Mouse (Mus musculus) kidney, postnatal 0 days (tissue): ENCODE results near the gene Tmsb10. TPM values are rescaled to one million over a fixed set of nuclear protein-coding genes. Genes with fewer than 3 reads are reported as not detected.
A peak's percentile ranks its signal among the peaks of the same experiment; 100 is the strongest.

Experiments used
- ATAC-seq: fragments of 200-750 bp; cut with Nextera tagmentation; replicated peaks from 2 replicates; pipeline ENCODE4 v1.8.0; 2017; ENCODE audit warnings: low read depth, moderate number of reproducible peaks, moderate TSS enrichment, moderate library complexity; ENCODE audit not compliant: low FRiP score
- DNase-seq: peaks from one replicate; pipeline ENCODE4 v3.0.0-alpha.2; 2016; ENCODE audit warnings: low spot score
- H3K27ac ChIP-seq: fragments of 300-500 bp; sonication (generic); 2 replicates; pipeline ENCODE4 v1.5.1; 2014; ENCODE audit warnings: mild to moderate bottlenecking
- H3K27me3 ChIP-seq: fragments of 300-500 bp; sonication (generic); 2 replicates; pipeline ENCODE4 v1.6.1; 2014; ENCODE audit warnings: low read length, mixed read lengths; ENCODE audit not compliant: insufficient read depth
- H3K36me3 ChIP-seq: fragments of 300-500 bp; sonication (generic); 2 replicates; pipeline ENCODE4 v1.6.1; 2014; ENCODE audit warnings: low read length, mixed read lengths; ENCODE audit not compliant: insufficient read depth
- H3K4me1 ChIP-seq: fragments of 300-500 bp; sonication (generic); replicated peaks from 2 replicates; pipeline ENCODE4 v1.6.1; 2014; ENCODE audit warnings: antibody characterized with exemption, low read length, mixed read lengths; ENCODE audit not compliant: insufficient read depth
- H3K4me2 ChIP-seq: fragments of 300-500 bp; sonication (generic); 2 replicates; pipeline ENCODE4 v1.6.1; 2014; ENCODE audit warnings: mild to moderate bottlenecking, low read length, moderate library complexity, mixed read lengths
- H3K4me3 ChIP-seq: fragments of 300-500 bp; sonication (generic); replicated peaks from 2 replicates; pipeline ENCODE4 v1.5.1; 2014; ENCODE audit warnings: low read depth, low read length
- H3K9ac ChIP-seq: fragments of 300-500 bp; sonication (generic); 2 replicates; pipeline ENCODE4 v1.6.1; 2014; ENCODE audit warnings: low read depth, low read length
- H3K9me3 ChIP-seq: fragments of 300-500 bp; sonication (generic); replicated peaks from 2 replicates; pipeline ENCODE4 v1.6.1; 2016; ENCODE audit warnings: low read length, inconsistent platforms, mixed read lengths
- CTCF ChIP-seq: IDR thresholded peaks from 2 replicates; pipeline ENCODE4 v1.5.1; 2016; ENCODE audit warnings: antibody characterized with exemption, low read depth, mild to moderate bottlenecking, moderate library complexity
- WGBS: fragments of 180-500 bp; shearing (Covaris S2); extraction: QIAGEN DNeasy Blood & Tissue Kit; methylation state at CpG from one replicate; pipeline ENCODE4 v1.1.7; 2014; 5-methylcytosine and 5-hydroxymethylcytosine counted together
- polyA plus RNA-seq: library from polyadenylated mRNA; unstranded; fragments of >200 nt; fragmentation: Nextera tagmentation; extraction: Ambion mirVana; gene quantifications from 2 replicates; pipeline ENCODE4 v1.2.1, GENCODE M21; 2015

Gene Tmsb10
- polyA plus RNA-seq, 1 experiment from 2014 or later: 2,182 TPM

DNA sequence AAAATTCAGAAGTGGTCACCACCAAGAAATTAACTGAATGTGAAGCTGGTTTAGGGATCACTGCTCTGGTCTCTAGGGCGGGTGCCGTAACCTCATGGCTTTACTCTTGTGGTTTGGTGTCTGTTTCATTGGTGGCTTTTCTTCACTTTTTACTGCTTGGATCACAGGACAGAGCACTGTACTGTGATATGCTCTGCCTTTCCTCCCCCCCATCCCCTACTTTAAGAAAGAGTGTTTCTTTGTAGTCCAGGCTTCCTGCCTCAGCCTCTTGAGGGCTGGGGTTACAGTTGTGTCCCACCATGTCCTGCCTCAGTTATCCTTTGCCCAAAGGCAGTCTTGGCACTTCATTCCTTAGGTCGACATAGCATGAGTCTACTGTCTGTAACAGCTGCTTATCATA is 21.1 kb downstream of the Tmsb10 start:
- Histone ChIP-seq H3K4me3 (no peak overlapping the region), H3K9me3 (no peaks in the 10 kb centered on the region), H3K27me3 (no peaks in the 10 kb centered on the region), H3K4me1 (no peaks in the 10 kb centered on the region), H3K4me2 (no peak overlapping the region), H3K36me3 (no peaks in the 10 kb centered on the region), H3K9ac (no peak overlapping the region), H3K27ac (no peak overlapping the region)
- TF ChIP-seq CTCF: no peak
- DNase-seq (no peak), ATAC-seq (no peak)
- 68% methylated on average over 3 of the region's 3 CpGs for WGBS

DNA sequence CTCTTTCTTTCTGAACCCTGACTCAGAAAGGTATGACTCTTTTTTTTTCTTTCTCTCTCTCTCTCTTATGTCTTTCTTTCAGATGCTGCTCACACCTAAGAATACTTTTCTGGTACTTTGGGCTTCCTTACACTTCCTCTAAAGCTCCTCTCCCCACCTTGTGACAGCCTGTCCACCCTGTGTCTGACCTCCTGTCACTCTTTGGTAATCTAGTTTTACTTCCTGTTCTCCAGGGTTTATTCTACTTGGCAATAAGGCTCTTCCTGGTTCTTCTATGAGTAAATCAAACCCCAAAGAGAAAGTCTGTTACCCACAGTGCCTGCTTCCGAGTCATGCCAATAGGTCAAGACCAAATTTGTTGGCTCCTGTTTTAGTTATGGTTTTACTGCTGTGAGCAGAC is 25.6 kb downstream of the Tmsb10 start:
- Histone ChIP-seq H3K27me3 (no peaks in the 10 kb centered on the region), H3K9ac (no peak overlapping the region), H3K4me2 (no peak overlapping the region), H3K27ac (no peak overlapping the region), H3K4me1 (no peaks in the 10 kb centered on the region), H3K36me3 (no peaks in the 10 kb centered on the region), H3K9me3 (no peaks in the 10 kb centered on the region), H3K4me3 (no peak overlapping the region)
- ATAC-seq (no peak), DNase-seq (no peak)
- WGBS: 76% methylated on average over 1 of the region's 1 CpGs
- no peak for TF ChIP-seq CTCF

DNA sequence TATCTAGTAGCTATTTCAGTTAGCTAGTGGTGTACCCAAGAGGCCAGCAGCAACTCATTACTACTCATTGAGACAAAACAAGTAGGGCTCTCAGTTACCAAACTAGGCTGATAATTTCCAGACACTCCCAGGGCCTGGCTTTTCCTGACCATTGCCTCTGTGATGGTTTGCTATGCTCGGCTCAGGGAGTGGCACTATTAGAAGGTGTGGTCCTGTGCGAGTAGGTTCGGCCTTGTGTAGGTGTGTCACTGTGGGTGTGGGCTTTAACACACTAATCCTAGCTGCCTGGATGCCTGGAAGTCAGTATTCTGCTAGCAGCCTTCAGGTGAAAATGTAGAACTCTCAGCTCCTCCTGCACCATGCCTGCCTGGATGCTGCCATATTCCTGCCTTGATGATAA is 27.0 kb downstream of the Tmsb10 start:
- Histone ChIP-seq H3K36me3 (no peaks in the 10 kb centered on the region), H3K27ac (no peak overlapping the region), H3K4me3 (no peak overlapping the region), H3K4me1 (peaks cover 8% of the 10 kb centered on the region; the same call in 1 of the 2 replicates), H3K4me2 (no peak overlapping the region), H3K9ac (no peak overlapping the region), H3K27me3 (no peaks in the 10 kb centered on the region), H3K9me3 (no peaks in the 10 kb centered on the region)
- ATAC-seq (no peak), DNase-seq (no peak)
- WGBS: 75% methylated on average over 3 of the region's 3 CpGs
- no peak for TF ChIP-seq CTCF

DNA sequence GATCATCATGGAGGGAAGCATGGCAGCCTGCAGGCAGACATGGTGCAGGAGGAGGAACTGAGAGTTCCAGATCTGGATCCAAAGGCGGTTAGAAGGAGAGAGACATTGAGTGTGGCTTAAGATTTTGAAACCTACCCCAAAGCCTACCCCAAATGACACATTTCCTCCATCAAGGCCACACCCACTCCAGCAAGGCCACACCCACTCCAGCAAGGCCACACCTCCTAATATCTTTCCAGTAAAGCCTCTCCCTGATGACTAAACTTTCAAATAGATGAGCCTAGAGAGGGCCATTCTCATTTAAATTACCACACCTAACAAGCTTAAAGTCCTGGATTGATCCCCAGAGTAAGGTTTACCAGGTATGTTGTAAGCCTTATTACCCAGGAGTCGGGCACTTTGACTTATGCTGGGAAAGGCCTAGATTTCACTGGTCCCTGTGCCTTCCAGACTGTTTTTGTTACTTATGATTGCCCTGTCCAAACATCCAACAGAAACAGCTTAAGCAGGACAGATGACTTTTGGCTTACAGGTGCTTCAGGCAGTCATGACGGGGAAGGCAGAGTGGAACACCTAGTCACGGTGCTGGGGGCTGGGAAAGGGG is 28.7 kb downstream of the Tmsb10 start:
- H3K4me3 ChIP-seq: no peak overlapping the region
- no peaks in the 10 kb centered on the region for H3K27me3 ChIP-seq
- TF ChIP-seq CTCF: no peak
- H3K27ac ChIP-seq: no peak overlapping the region
- H3K4me2 ChIP-seq: no peak overlapping the region
- ATAC-seq (no peak), DNase-seq (no peak)
- H3K36me3 ChIP-seq: no peaks in the 10 kb centered on the region
- peaks cover 8% of the 10 kb centered on the region; the same call in 1 of the 2 replicates for H3K4me1 ChIP-seq
- no peak overlapping the region for H3K9ac ChIP-seq
- WGBS: 92% methylated on average over 4 of the region's 4 CpGs
- no peaks in the 10 kb centered on the region for H3K9me3 ChIP-seq

DNA sequence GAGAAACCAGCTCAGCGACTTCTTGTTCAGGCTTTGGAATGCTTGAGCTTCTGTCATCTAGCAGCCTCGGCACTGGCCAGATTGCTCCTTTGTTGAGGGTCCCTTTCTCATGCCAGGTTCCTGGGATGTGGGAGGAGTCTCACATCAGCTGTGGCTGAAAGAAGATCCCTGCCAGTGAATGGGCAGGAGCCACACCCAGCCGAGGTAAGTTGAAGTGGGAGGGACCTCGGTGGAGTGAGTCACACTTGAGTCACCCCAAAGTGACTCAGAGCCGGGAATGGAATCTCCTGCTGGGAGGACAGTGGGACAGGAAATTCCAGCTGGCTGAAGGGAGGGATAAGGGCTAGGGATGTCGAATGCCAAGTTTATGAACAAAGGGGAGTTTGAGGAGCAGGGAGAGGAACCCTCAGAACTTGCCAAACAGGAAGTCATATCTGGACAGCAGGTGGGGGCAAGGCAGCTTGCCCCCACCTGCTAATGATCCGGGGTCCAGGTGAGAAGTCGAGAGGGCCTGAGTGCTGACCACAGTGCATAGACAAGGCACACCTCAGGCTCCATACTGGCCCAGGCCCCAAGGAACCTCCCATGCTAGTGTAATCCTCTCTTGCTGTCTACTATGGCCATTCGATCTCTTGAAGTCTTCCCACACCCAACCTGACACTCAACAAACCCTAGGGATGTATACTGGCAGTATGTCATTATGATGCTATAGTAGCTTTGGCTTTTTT is 31.6 kb downstream of the Tmsb10 start:
- H3K4me1 ChIP-seq: peaks cover 8% of the 10 kb centered on the region; the same call in 1 of the 2 replicates
- H3K27me3 ChIP-seq: no peaks in the 10 kb centered on the region
- ATAC-seq (peak; percentile 96), DNase-seq (peak; percentile 93)
- WGBS: 9% methylated on average over 9 of the region's 9 CpGs
- no peaks in the 10 kb centered on the region for H3K9me3 ChIP-seq
- H3K4me2 ChIP-seq: no peak overlapping the region
- no peak for TF ChIP-seq CTCF
- H3K36me3 ChIP-seq: no peaks in the 10 kb centered on the region
- H3K9ac ChIP-seq: no peak overlapping the region
- H3K27ac ChIP-seq: peak overlapping the region; percentile 69
- no peak overlapping the region for H3K4me3 ChIP-seq

DNA sequence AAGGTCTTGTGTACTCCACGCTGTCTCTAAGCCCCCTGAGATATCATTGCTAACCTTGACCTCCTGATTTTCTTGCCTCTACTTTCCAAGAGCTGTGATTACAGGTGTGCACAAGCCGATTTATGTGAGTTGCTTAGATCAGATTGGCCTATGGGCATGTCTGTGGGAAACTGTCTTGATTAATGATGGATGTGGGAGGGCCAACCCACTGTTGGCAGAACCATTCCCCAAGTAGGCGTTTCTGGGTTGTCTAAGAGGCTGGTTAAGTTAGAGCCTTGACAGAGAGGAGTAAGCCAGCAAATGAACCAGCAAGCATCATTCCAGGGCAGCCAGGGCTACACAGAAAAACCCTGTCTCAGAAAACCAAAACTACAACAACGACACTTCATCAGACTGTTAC is 32.5 kb downstream of the Tmsb10 start:
- 65% methylated on average over 4 of the region's 4 CpGs for WGBS
- TF ChIP-seq CTCF: no peak
- H3K9me3 ChIP-seq: no peaks in the 10 kb centered on the region
- H3K9ac ChIP-seq: no peak overlapping the region
- H3K4me3 ChIP-seq: no peak overlapping the region
- H3K27me3 ChIP-seq: no peaks in the 10 kb centered on the region
- peaks cover 8% of the 10 kb centered on the region; the same call in 1 of the 2 replicates for H3K4me1 ChIP-seq
- H3K4me2 ChIP-seq: no peak overlapping the region
- H3K36me3 ChIP-seq: no peaks in the 10 kb centered on the region
- no peak for ATAC-seq
- DNase-seq: no peak
- H3K27ac ChIP-seq: peak overlapping the region; percentile 69; the same call in 1 of the 2 replicates
